Mouse (Mus musculus) forebrain, postnatal 0 days (tissue): Measurements from ENCODE around the gene Psg17. TPM values are rescaled to one million over a fixed set of nuclear protein-coding genes. Genes with fewer than 3 reads are reported as not detected.

ENCODE experiments used
- ATAC-seq: fragments of 200-750 bp; cut with Nextera tagmentation; 2 replicates; pipeline ENCODE4 v1.8.0; 2017; ENCODE audit warnings: mild to moderate bottlenecking, moderate library complexity
- DNase-seq: peaks from one replicate; pipeline ENCODE4 v3.0.0-alpha.2; 2015
- H3K27ac ChIP-seq: fragments of 300-500 bp; sonication (generic); 2 replicates; pipeline ENCODE4 v1.5.1; 2014; ENCODE audit warnings: low read depth, mild to moderate bottlenecking, antibody characterized with exemption, low read length, moderate library complexity, mixed read lengths
- H3K27me3 ChIP-seq: fragments of 300-500 bp; sonication (generic); 2 replicates; pipeline ENCODE4 v1.6.1; 2014; ENCODE audit warnings: mild to moderate bottlenecking, low read length, mixed read lengths; ENCODE audit not compliant: insufficient read depth
- H3K36me3 ChIP-seq: fragments of 300-500 bp; sonication (generic); 2 replicates; pipeline ENCODE4 v1.6.1; 2014; ENCODE audit warnings: mild to moderate bottlenecking, moderate library complexity; ENCODE audit not compliant: insufficient read depth
- H3K4me1 ChIP-seq: fragments of 300-500 bp; sonication (generic); 2 replicates; pipeline ENCODE4 v1.6.1; 2014; ENCODE audit warnings: antibody characterized with exemption; ENCODE audit not compliant: insufficient read depth
- H3K4me2 ChIP-seq: fragments of 300-500 bp; sonication (generic); 2 replicates; pipeline ENCODE4 v1.6.1; 2014; ENCODE audit warnings: low read depth, mild to moderate bottlenecking, moderate library complexity
- H3K4me3 ChIP-seq: fragments of 300-500 bp; sonication (generic); 2 replicates; pipeline ENCODE4 v1.5.1; 2014; ENCODE audit warnings: low read depth, low read length, mixed read lengths
- H3K9ac ChIP-seq: fragments of 300-500 bp; sonication (generic); 2 replicates; pipeline ENCODE4 v1.6.1; 2014; ENCODE audit warnings: mild to moderate bottlenecking
- H3K9me3 ChIP-seq: fragments of 300-500 bp; sonication (generic); 2 replicates; pipeline ENCODE4 v1.6.1; 2016; ENCODE audit warnings: low read length
- CTCF ChIP-seq: sonication (generic); IDR thresholded peaks from 2 replicates; pipeline ENCODE4 v1.5.1; 2016; ENCODE audit warnings: antibody characterized with exemption, control low read depth, low read depth
- WGBS: fragments of 180-500 bp; shearing (Covaris S2); extraction: QIAGEN DNeasy Blood & Tissue Kit; methylation state at CpG from one replicate; pipeline ENCODE4 v1.1.7; 2014; 5-methylcytosine and 5-hydroxymethylcytosine counted together
- polyA plus RNA-seq: library from polyadenylated mRNA; unstranded; fragments of >200 nt; fragmentation: Nextera tagmentation; extraction: Ambion mirVana; gene quantifications from 2 replicates; pipeline ENCODE4 v1.2.1, GENCODE M21; 2015
- total RNA-seq: library from RNA; depleted of rRNA; stranded (reverse); fragments of >200 nt; gene quantifications from 2 replicates; pipeline ENCODE4 v1.2.3, GENCODE M21; 2014

Psg17 gene
- total and polyA plus RNA-seq, 2 experiments from 2014 or later: not detected

DNA sequence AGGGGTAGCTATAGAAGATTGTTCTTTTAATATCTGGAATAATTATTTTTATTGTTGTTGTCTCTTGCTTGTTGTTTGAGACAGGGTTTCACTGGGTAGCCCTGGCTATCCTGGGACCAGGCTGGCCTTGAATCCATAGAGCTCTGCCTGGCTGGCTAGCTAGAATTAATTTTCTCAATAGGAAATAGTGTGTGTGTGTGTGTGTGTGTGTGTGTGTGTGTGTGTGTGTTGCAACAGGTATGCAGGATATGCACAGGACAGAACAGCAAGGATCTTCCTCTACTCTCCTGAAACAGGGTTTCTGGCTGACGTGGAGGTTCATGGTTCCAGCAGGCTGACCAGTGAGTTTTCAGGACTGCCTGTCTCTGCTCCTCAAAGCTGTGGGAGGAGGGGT, 19.8 kb upstream of the Psg17 start:
- DNase-seq (no peak), ATAC-seq (no peak)
- H3K4me3 ChIP-seq: 0 out of 2 replicates have a peak overlapping the region, but pooled peaks have one; percentile 10

DNA sequence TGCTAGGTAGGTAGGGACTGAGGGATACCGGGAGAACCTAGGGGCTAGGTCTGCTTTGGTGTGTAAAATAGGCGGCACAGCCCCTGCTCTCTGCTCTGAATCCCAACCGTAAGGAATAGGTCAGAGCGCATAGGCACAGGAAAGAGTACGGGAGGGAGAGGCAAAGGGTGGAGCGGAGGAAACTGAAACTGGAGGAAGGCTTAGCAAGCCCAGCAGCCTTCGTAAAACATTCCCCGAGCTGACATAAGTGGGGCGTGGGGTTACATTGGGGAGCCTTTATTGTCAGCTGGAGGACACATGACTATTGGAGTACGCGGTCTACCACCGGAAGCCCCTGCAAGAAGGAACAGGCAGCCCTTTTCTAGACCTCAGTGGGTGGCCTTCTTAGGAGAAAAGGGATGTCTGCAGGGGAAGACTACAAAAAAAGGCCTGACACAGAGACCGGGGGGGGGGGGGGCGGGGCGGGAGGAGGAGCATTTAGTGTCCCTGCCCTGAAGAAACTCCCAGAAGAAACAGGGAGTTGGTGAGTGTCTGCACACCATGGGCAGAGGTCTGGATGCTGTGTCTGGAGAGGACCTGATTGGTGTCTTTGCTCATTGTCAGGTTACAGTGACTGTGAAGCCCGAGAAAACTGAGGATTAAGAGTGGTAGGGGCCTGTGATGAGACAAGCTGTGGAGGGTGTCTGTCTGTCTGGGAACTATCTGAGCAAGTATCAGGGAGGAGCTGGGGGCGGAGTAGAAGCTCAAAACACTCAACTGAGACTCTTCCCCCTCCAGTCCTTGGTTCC, 19.2 kb upstream of the Psg17 start:
- H3K4me3 ChIP-seq: peak overlapping the region; percentile 36
- H3K9ac ChIP-seq: peak overlapping the region; percentile 63
- peak overlapping the region; percentile 55 for H3K4me2 ChIP-seq
- DNase-seq (peak; percentile 53), ATAC-seq (peak; percentile 92)
- peak overlapping the region; percentile 75 for H3K27ac ChIP-seq
- no peaks in the 10 kb centered on the region for H3K4me1 ChIP-seq
- WGBS: 4% methylated on average over 14 of the region's 17 CpGs
- no peaks in the 10 kb centered on the region for H3K36me3 ChIP-seq
- no peaks in the 10 kb centered on the region for H3K27me3 ChIP-seq
- no peak for TF ChIP-seq CTCF
- no peaks in the 10 kb centered on the region for H3K9me3 ChIP-seq

More for the DNA sequence above, 19.8 kb upstream of the Psg17 start:
- Histone ChIP-seq H3K4me1 (no peaks in the 10 kb centered on the region), H3K9ac (0 out of 2 replicates have a peak overlapping the region, but pooled peaks have one; percentile 22), H3K36me3 (no peaks in the 10 kb centered on the region), H3K27me3 (no peaks in the 10 kb centered on the region), H3K9me3 (no peaks in the 10 kb centered on the region), H3K27ac (no peak overlapping the region), H3K4me2 (peak overlapping the region; percentile 55)
- WGBS: 79% methylated on average over 1 of the region's 1 CpGs
- TF ChIP-seq CTCF: no peak

GRCm38 (mm10) chr7:18839865-18840264, 18.5 kb upstream of the Psg17 start, which contains the start of gene Mill2:
Mill2 (plus strand) TSS chr7:18839966.
- WGBS: 12% methylated on average over 3 of the region's 3 CpGs
- H3K4me2 ChIP-seq: peak within 1 kb of the TSS; percentile 55
- H3K9ac ChIP-seq: peak within 1 kb of the TSS; percentile 63
- H3K36me3 ChIP-seq: no peaks in the 10 kb centered on the region
- no peaks in the 10 kb centered on the region for H3K27me3 ChIP-seq
- peak within 1 kb of the TSS; percentile 36 for H3K4me3 ChIP-seq
- DNase-seq (peak; percentile 3), ATAC-seq (peak; percentile 51)
- peak within 1 kb of the TSS; percentile 75 for H3K27ac ChIP-seq
- H3K9me3 ChIP-seq: no peaks in the 10 kb centered on the region
- H3K4me1 ChIP-seq: no peaks in the 10 kb centered on the region
- TF ChIP-seq CTCF: no peak

GRCm38 (mm10) chr7:18832298-18832697, 10.9 kb upstream of the Psg17 start:
- ATAC-seq: no peak
- TF ChIP-seq CTCF: no peak
- WGBS: 53% methylated on average over 13 of the region's 13 CpGs

DNA sequence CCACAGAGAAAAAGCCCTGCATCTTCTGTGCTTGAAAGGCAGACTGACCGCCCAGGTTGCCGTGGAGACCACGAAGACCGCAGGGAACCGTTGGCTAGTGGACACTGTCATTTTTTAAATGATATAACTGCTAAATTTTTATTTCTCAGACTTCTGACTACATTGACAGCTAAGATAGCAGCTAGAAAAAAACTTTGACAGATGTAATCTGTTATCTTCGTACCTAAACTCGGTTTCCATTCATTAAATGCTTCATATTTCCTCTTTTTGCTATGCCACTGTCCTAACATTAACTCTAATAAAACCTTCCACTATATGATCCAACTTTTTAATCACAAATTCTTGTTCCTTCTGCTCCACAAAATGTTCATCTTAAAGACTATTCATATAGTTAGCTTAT, 8.1 kb upstream of the Psg17 start:
- Histone ChIP-seq H3K9me3 (no peaks in the 10 kb centered on the region), H3K4me3 (no peak overlapping the region), H3K4me1 (no peaks in the 10 kb centered on the region), H3K27ac (no peak overlapping the region), H3K9ac (no peak overlapping the region), H3K27me3 (no peaks in the 10 kb centered on the region), H3K36me3 (no peaks in the 10 kb centered on the region), H3K4me2 (no peak overlapping the region)
- DNase-seq: no peak
- WGBS: 82% methylated on average over 7 of the region's 7 CpGs
- no peak for TF ChIP-seq CTCF
- no peak for ATAC-seq

More at GRCm38 (mm10) chr7:18832298-18832697, 10.9 kb upstream of the Psg17 start:
- no peaks in the 10 kb centered on the region for H3K9me3 ChIP-seq
- no peaks in the 10 kb centered on the region for H3K36me3 ChIP-seq
- H3K9ac ChIP-seq: no peak overlapping the region
- H3K4me2 ChIP-seq: no peak overlapping the region
- H3K4me1 ChIP-seq: no peaks in the 10 kb centered on the region
- no peak overlapping the region for H3K4me3 ChIP-seq
- H3K27me3 ChIP-seq: no peaks in the 10 kb centered on the region
- no peak for DNase-seq
- H3K27ac ChIP-seq: no peak overlapping the region

GRCm38 (mm10) chr7:18828592-18828991, 7.2 kb upstream of the Psg17 start:
- H3K4me1 ChIP-seq: no peaks in the 10 kb centered on the region
- ATAC-seq (no peak), DNase-seq (no peak)
- H3K4me2 ChIP-seq: no peak overlapping the region
- no peak overlapping the region for H3K9ac ChIP-seq
- no peak overlapping the region for H3K27ac ChIP-seq
- TF ChIP-seq CTCF: peak; percentile 30; the same call in 1 of the 2 replicates
- H3K4me3 ChIP-seq: no peak overlapping the region
- no peaks in the 10 kb centered on the region for H3K36me3 ChIP-seq
- WGBS: 65% methylated on average over 9 of the region's 9 CpGs
- no peaks in the 10 kb centered on the region for H3K9me3 ChIP-seq
- H3K27me3 ChIP-seq: no peaks in the 10 kb centered on the region

DNA sequence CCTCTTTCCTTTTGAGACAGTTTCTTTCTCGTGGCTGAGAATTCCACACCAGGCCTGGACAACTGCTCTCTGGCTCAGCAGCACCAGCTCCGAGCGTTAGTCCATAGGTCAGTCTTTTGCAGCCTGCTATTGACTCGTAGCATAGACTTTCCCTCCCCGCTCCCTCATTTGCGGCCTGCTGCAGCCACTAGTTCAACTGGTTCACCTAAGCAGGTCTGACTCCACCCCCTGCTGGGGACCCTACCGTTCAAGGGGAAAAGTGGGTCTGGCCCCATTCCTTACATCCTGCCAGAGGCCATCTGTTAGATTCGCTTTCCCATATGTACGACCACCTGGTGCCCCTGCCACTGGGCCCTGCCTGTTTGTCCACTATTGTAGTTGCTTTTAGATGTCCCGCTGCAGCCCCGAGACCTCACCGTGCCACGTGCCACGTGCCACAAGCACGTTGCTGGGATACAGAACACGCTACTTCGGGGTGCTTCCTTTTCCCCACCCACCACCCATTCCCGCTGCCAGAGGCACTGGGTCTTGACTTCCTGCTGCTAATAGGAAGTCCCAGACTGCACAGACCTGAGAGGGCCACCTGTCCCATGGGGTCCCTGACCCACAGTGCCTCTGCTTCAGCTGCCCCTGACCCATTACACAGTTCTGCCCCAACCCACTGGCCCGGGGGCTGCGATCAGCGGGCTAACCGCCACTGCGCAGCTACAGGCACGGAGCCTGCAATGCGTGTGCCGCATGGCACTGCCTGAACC, 6.6 kb upstream of the Psg17 start:
- WGBS: 71% methylated on average over 26 of the region's 26 CpGs
- no peaks in the 10 kb centered on the region for H3K36me3 ChIP-seq
- no peak overlapping the region for H3K27ac ChIP-seq
- H3K4me1 ChIP-seq: no peaks in the 10 kb centered on the region
- DNase-seq (no peak), ATAC-seq (no peak)
- H3K9ac ChIP-seq: no peak overlapping the region
- no peak overlapping the region for H3K4me2 ChIP-seq
- no peak for TF ChIP-seq CTCF
- H3K4me3 ChIP-seq: no peak overlapping the region
- H3K9me3 ChIP-seq: no peaks in the 10 kb centered on the region
- H3K27me3 ChIP-seq: no peaks in the 10 kb centered on the region
